Mouse (Mus musculus) kidney, adult 2 months (tissue): Measurements from ENCODE around the gene Prkcsh. TPM values are rescaled to one million over a fixed set of nuclear protein-coding genes. Genes with fewer than 3 reads are reported as not detected.

Source experiments
- DNase-seq: peaks from one replicate; pipeline ENCODE4 v3.0.0; 2021
- H3K27ac ChIP-seq: fragments of 200-500 bp; 2 replicates; pipeline ENCODE4 v1.5.1; 2012; ENCODE audit warnings: low read depth, low read length, control low read depth, inconsistent platforms; ENCODE audit not compliant: insufficient read depth
- H3K27me3 ChIP-seq: fragments of 200-500 bp; replicated peaks from 2 replicates; pipeline ENCODE4 v1.6.1; 2012; ENCODE audit warnings: mild to moderate bottlenecking, moderate library complexity, low read length, inconsistent platforms; ENCODE audit not compliant: control insufficient read depth, insufficient read depth
- H3K36me3 ChIP-seq: fragments of 200-500 bp; 2 replicates; pipeline ENCODE4 v1.6.1; 2012; ENCODE audit warnings: mild to moderate bottlenecking, moderate library complexity, low read length, inconsistent platforms; ENCODE audit not compliant: control insufficient read depth, insufficient read depth
- H3K4me1 ChIP-seq: fragments of 200-500 bp; 2 replicates; pipeline ENCODE4 v1.6.1; 2011; ENCODE audit warnings: low read length; ENCODE audit not compliant: control insufficient read depth, insufficient read depth
- H3K4me3 ChIP-seq: fragments of 200-500 bp; 2 replicates; pipeline ENCODE4 v1.5.1; 2011; ENCODE audit warnings: mild to moderate bottlenecking, low read depth, low read length, control low read depth; ENCODE audit not compliant: insufficient read depth
- CTCF ChIP-seq: fragments of 200-500 bp; conservative IDR thresholded peaks from 2 replicates; pipeline ENCODE4 v1.5.1; 2011; ENCODE audit warnings: low read depth, mild to moderate bottlenecking, control low read depth, low read length, moderate library complexity, mixed read lengths; ENCODE audit not compliant: insufficient read depth, insufficient read length
- POLR2A ChIP-seq: fragments of 200-500 bp; IDR thresholded peaks from one replicate; pipeline ENCODE4 v1.6.1; 2011; ENCODE audit warnings: low read depth, low read length, control low read depth
- WGBS: fragments of 180-500 bp; shearing (Covaris S2); methylation state at CpG from one replicate; pipeline ENCODE4 v1.1.7; 2018; 5-methylcytosine and 5-hydroxymethylcytosine counted together
- polyA plus RNA-seq: library from polyadenylated mRNA; depleted of rRNA; stranded (reverse); fragments of >200 nt; gene quantifications from 2 replicates; pipeline ENCODE4 v1.2.3, GENCODE M21; 2012

Prkcsh gene
- polyA plus RNA-seq, 1 experiment = 103 TPM

DNA sequence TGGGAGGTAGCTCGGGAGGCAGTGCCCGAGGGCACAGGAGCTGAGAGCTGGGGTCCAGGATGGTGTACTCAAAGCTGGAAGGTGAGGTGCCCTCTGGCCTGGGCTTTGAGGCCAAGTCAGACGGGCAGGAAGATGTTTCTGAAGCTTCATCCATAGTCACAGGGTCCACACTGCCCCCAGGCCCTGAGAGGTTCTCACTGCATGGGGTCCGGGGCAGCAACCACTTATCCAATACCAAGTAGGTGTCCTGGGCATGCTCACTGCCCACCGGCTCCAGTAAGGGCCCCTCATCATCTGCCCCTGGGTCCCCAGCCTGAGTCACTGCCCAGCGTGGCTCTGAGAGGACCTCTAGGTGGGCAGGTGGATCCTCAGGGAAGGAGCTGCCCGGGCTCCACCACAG lies 43.4 kb upstream of the Prkcsh start:
- no peaks in the 10 kb centered on the region for H3K27me3 ChIP-seq
- peaks cover 7% of the 10 kb centered on the region for H3K4me1 ChIP-seq
- H3K27ac ChIP-seq = peak overlapping the region; percentile 75; the same call in 1 of the 2 replicates
- no peak for TF ChIP-seq POLR2A
- TF ChIP-seq CTCF = no peak
- H3K4me3 ChIP-seq = no peak overlapping the region
- DNase-seq = no peak
- H3K36me3 ChIP-seq = no peaks in the 10 kb centered on the region
- 88% methylated on average over 7 of the region's 7 CpGs for WGBS

DNA sequence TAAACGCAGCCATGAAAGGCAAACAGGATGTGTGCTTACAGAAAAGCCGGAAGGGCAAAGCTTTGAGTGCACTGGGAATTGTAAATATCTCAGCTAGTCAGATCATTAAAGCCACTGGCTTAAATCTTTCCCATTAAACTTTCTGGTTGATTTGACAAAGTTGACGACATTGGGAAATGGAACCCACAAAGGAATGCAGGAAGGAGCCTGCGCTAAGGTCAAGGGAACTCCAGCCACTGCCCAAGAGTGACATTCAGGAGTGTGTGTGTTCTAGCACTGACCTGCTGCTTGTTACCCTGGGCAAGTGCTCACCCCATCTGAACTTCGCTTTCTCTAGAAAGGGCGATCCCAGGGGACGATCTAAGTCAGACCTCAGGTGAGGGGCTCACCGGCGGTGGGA lies 42.5 kb upstream of the Prkcsh start:
- no peak overlapping the region for H3K4me3 ChIP-seq
- no peaks in the 10 kb centered on the region for H3K27me3 ChIP-seq
- DNase-seq = peak; percentile 70
- 32% methylated on average over 9 of the region's 9 CpGs for WGBS
- H3K27ac ChIP-seq = peak overlapping the region; percentile 95
- no peaks in the 10 kb centered on the region for H3K36me3 ChIP-seq
- no peak for TF ChIP-seq POLR2A
- no peak for TF ChIP-seq CTCF
- H3K4me1 ChIP-seq = peaks cover 7% of the 10 kb centered on the region

DNA sequence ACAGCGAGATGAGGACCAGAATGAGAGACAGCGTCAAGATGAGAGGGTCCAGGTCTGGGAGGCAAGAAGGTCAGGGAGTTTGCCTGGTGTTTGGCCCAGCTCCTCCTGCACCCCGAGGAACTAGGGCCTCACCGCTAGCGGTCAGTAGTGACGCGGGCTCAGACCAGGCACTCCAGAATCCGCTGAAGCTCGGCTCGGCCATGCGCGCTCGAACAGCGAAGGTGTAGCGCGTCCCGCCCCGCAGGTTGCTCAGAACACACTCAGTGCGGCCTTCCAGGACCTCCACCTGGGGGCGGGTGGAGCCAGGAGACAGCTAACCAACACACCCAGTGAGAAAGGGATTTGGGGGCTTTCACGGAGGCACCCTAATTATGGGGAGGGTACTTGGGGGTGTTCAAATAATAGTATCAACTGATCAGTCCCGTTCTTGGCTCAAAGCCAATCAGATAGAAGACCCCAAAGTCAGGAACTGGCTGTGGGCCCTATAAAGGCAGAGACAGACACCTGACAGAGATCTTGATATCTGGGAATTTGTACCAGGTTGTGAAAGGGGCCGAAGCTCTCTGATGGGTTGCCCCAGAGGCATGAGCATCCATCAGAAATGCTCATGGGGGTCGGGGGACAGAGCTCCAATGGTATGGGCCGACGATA lies 41.9 kb upstream of the Prkcsh start:
- no peaks in the 10 kb centered on the region for H3K36me3 ChIP-seq
- 20% methylated on average over 26 of the region's 26 CpGs for WGBS
- TF ChIP-seq CTCF = no peak
- no peak for TF ChIP-seq POLR2A
- peak; percentile 60 for DNase-seq
- peak overlapping the region; percentile 95 for H3K27ac ChIP-seq
- H3K27me3 ChIP-seq = no peaks in the 10 kb centered on the region
- H3K4me1 ChIP-seq = peaks cover 7% of the 10 kb centered on the region
- H3K4me3 ChIP-seq = no peak overlapping the region

DNA sequence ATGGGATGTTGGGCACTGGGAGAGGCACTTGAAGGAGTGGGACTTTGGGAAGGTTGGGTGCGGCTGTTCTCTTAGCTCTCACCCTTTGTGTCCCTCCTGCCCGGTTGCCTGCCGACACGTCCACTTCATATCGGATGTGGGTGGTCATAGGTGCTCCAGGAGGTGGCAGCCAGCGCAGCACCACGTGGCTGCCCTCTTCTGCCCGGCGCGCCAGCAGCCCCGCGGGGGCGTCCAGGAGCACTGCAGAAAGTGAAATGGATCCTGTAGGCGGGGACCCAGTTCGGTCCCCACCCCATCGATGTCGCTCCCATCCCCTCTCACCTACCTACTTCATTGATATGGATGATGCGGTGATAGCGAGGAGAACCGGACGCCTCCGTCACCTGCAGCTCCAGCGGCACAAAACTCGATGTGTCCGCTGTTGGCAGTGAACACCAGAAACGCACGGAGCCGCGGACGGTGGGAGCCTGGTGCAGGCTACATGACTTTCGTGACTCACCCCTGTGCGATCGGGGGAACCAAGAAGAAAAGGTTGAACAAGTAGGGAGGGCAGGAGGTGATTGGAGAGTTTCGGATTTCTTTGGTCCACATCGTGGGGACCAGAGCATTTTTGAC lies 41.1 kb upstream of the Prkcsh start:
- TF ChIP-seq POLR2A (no peak), CTCF (no peak)
- Histone ChIP-seq H3K27me3 (no peaks in the 10 kb centered on the region), H3K27ac (no peak overlapping the region), H3K4me3 (peak overlapping the region; percentile 42; the same call in 1 of the 2 replicates), H3K4me1 (peaks cover 4% of the 10 kb centered on the region), H3K36me3 (no peaks in the 10 kb centered on the region)
- DNase-seq = no peak
- WGBS = 4% methylated on average over 35 of the region's 35 CpGs

DNA sequence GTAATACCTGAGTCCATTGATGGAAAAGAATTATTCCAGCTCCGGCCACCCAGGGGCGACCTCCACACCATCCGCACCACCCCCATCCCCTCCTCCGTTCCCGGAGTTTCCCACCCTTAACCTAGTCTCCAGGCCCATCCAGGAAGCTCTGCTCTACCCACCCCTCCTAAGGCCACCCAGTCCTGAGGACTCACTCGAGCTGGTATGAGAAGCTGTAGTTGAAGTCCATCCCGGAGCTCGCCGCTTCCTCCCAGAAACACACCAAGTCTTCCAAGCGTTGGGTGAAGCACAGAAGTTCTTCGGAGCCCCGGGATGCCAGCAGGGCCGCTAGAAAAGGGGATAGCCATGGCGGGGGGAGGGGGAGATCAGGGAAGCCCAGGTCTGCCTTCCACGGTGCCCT lies 40.6 kb upstream of the Prkcsh start:
- under 1% methylated on average over 15 of the region's 15 CpGs for WGBS
- TF ChIP-seq POLR2A = no peak
- no peak for TF ChIP-seq CTCF
- Histone ChIP-seq H3K27ac (peak overlapping the region; percentile 13; the same call in 1 of the 2 replicates), H3K27me3 (no peaks in the 10 kb centered on the region), H3K4me3 (peak overlapping the region; percentile 42), H3K4me1 (peaks cover 4% of the 10 kb centered on the region), H3K36me3 (no peaks in the 10 kb centered on the region)
- no peak for DNase-seq

DNA sequence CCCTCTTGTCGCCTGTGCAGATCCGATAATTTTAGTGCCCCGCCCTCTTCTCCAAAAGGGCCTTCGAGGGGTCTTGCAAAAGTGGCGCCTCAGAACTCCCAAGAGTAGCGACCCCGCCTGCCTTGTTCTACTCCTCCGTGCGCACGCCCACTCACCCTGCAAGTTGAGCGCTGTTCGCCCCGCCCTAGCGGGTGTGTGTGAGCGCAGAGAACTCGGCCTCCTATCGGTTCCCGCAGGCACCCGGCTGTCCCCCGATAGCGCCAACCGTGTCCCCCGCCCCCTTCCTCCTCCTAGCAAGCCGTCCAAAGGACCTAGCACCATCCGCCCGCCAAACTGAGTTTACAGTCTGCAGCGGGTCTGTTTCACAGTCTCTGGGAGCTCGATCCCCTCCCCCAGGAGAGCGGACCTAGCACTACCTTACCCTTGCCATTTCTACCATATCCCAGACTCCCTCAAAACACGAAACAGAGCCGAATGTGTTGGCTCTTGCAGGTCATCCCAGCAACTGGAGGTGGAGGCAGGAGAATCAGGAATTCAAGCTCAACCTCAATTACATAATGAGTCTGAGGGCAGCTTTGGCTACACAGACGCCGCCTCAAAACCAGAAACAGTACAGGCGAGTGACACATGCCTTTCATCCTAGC lies 40.1 kb upstream of the Prkcsh start:
- Histone ChIP-seq H3K27me3 (no peaks in the 10 kb centered on the region), H3K4me3 (peak overlapping the region; percentile 42), H3K36me3 (no peaks in the 10 kb centered on the region), H3K4me1 (peaks cover 4% of the 10 kb centered on the region), H3K27ac (peak overlapping the region; percentile 2; the same call in 1 of the 2 replicates)
- TF ChIP-seq POLR2A (no peak), CTCF (0 out of 2 replicates have a peak, but pooled peaks have one; percentile 11)
- DNase-seq = peak; percentile 68
- 6% methylated on average over 34 of the region's 34 CpGs for WGBS

DNA sequence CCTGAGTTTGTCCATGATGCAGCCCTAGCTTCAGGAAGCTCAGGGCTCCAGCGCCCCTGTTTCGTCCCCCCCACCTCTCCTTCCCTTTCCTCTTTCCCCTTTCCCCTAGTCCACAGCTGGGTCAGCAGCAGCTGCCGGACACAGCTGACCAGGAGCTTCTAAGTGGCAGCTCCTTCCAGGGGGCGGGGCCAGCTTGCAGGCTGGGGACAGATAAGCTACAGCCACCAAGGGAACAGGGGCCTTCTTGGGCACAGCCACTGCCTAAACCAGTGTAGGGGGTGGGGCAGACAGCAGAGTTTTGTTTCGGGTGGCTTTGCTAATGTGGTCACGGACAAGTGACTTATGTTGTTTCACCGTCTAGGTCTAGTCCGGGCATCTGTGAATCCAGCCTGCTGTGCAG lies 39.2 kb upstream of the Prkcsh start, which contains the start of gene Epor:
Epor (minus strand) TSS at position 90 of the 400 bp plus-strand sequence.
- TF ChIP-seq POLR2A = no peak
- TF ChIP-seq CTCF = no peak
- peak within 1 kb of the TSS; percentile 2; the same call in 1 of the 2 replicates for H3K27ac ChIP-seq

More for the DNA sequence above, 39.2 kb upstream of the Prkcsh start, which contains the start of gene Epor:
- Histone ChIP-seq H3K27me3 (no peaks in the 10 kb centered on the region), H3K4me1 (peaks cover 4% of the 10 kb centered on the region), H3K36me3 (no peaks in the 10 kb centered on the region), H3K4me3 (peak within 1 kb of the TSS; percentile 42)
- peak; percentile 55 for DNase-seq
- 17% methylated on average over 8 of the region's 8 CpGs for WGBS
